Mouse (Mus musculus) thymus, postnatal 4 days (tissue): ENCODE data around the gene Vmn2r73.
"Not testable (repeated sequence)": the region's sequence is repeated elsewhere in the genome, so short reads cannot be mapped to it uniquely, and the experiment has no call there.

Experiments used
- DNase-seq: peaks from one replicate; pipeline ENCODE4 v3.0.0; 2021

Gene Vmn2r73

DNA sequence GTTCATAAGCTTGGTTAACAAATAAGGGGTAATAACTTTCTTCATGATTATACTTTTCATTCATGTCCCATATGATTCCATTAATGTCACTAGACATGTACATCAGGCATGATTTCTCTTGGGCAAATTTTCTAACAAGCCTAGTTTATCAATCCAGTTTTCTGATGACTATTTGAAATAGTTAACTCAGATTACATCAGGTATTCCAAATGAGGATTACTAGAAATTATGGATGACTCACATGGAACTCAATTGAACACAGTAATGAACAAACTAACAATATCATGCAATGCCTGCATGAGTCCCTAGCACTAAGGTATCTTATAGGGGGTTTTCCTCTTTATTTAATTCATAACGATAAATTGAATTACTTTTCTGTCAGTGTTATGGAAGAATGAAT is at the start of gene Vmn2r73:
Gene Vmn2r73 (minus strand): TSS at position 101 of the 400 bp plus-strand sequence.
- DNase-seq = no peak

GRCm38 (mm10) chr7:85840090-85840948 is 35.7 kb downstream of the Vmn2r73 start:
- DNase-seq = no peak

GRCm38 (mm10) chr7:85818092-85818491 is 58.0 kb downstream of the Vmn2r73 start:
- DNase-seq = not testable (repeated sequence)
